Mouse (Mus musculus): ENCODE data around the gene Hist1h3a. TPM values are rescaled to one million over a fixed set of nuclear protein-coding genes. Genes with fewer than 3 reads are reported as not detected.
"Not testable (repeated sequence)": the region's sequence is repeated elsewhere in the genome, so short reads cannot be mapped to it uniquely, and the experiment has no call there.

Hist1h3a gene
- polyA plus RNA-seq, 1 experiment from 2014 or later = 2.6 TPM

- H3K27ac ChIP-seq (replicated peaks in 1 of 2; ENCODE audit: control insufficient read depth in 1 of 2, insufficient read depth in 1 of 2, low read depth in 2 of 2, low read length in 2 of 2) = no peak overlapping the region
- no peak overlapping the region for H3K9ac ChIP-seq (ENCODE audit: low read length)
- H3K4me1 ChIP-seq (ENCODE audit: control insufficient read depth in 2 of 2, insufficient read depth in 2 of 2, low read length in 2 of 2) = peaks cover 6 to 10% of the 10 kb centered on the region in 2 experiments; a peak in 3 of 4 replicates
- H3K36me3 ChIP-seq (ENCODE audit: control insufficient read depth, insufficient read depth, low read length) = no peaks in the 10 kb centered on the region
- 16% methylated on average over 21 of the region's 21 CpGs for WGBS
- peak; percentile 80; the same call in 1 of the 2 replicates for ATAC-seq (ENCODE audit: insufficient number of reproducible peaks, insufficient read depth, low FRiP score, low read depth)
- H3K4me3 ChIP-seq (ENCODE audit: control insufficient read depth in 1 of 2, insufficient read depth in 1 of 2, low read depth in 1 of 2, low read length in 2 of 2) = 0 out of 4 replicates have a peak overlapping the region, but pooled peaks of 1 of the 2 experiments have one; percentile 7
- no peaks in the 10 kb centered on the region for H3K9me3 ChIP-seq (ENCODE audit: control insufficient read depth, low read length)
- H3K27me3 ChIP-seq (ENCODE audit: control insufficient read depth, insufficient read depth, low read length) = no peaks in the 10 kb centered on the region
- peak overlapping the region; percentile 57 for H3K4me2 ChIP-seq (ENCODE audit: low read length)
Observed at GRCm38 (mm10) chr13:23772561-23773313, 10.6 kb upstream of the Hist1h3a start.

DNA sequence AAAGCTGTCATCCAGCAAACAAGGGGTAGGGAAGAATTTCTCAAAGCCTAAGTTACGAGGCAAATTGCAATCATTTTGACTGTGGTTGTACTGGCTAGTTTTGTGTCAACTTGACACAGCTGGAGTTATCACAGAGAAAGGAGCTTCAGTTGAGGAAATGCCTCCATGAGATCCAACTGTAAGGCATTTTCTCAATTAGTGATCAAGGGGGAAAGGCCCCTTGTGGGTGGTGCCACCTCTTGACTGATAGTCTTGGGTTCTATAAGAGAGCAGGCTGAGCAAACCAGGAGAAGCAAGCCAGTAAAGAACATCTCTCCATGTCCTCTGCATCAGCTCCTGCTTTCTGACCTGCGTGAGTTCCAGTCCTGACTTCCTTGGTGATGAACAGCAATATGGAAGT lies 7.4 kb upstream of the Hist1h3a start, which contains the start of gene Trim38:
TSS of gene Trim38 (plus strand) at position 301 of the 400 bp plus-strand sequence.
- H3K9ac ChIP-seq (ENCODE audit: low read length); H3K4me2 ChIP-seq (ENCODE audit: low read length); H3K27me3 ChIP-seq (ENCODE audit: control insufficient read depth, insufficient read depth, low read length); H3K9me3 ChIP-seq (ENCODE audit: control insufficient read depth, low read length); H3K36me3 ChIP-seq (ENCODE audit: control insufficient read depth, insufficient read depth, low read length); H3K4me3 ChIP-seq (ENCODE audit: control insufficient read depth in 1 of 2, insufficient read depth in 1 of 2, low read depth in 1 of 2, low read length in 2 of 2); ATAC-seq (ENCODE audit: insufficient number of reproducible peaks, insufficient read depth, low FRiP score, low read depth); H3K27ac ChIP-seq (replicated peaks in 1 of 2; ENCODE audit: control insufficient read depth in 1 of 2, insufficient read depth in 1 of 2, low read depth in 2 of 2, low read length in 2 of 2): not testable (repeated sequence)
- 91% methylated on average over 2 of the region's 2 CpGs for WGBS
- H3K4me1 ChIP-seq (ENCODE audit: control insufficient read depth in 2 of 2, insufficient read depth in 2 of 2, low read length in 2 of 2) = peaks cover 7 to 10% of the 10 kb centered on the region in 2 experiments; a peak in 3 of 4 replicates

DNA sequence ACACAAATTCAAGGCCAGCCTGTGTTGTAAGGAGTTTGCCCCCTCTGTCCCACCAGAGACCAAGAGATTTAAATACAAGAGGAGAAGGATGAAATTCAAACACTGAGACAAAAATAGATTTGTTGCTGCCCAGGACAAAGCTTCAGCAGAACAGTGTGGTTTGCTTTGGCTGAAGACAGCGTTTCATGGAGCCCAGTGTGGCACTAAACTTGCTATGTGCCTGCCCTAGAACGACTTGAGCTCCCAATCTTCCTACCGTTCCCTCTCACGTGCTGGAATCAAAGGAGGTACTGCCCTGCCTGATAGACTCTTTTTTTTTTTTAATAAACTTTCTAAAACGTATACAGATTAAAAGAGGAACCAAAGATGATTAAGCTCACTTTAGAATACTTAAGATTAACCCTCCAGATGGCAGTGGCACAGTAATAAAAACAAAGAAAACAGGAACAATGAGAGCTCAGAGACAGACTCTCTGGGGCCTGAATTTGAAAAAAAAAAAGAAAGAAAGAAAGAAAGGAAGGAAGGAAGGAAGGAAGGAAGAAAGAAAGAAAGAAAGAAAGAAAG lies 6.7 kb upstream of the Hist1h3a start:
- no peaks in the 10 kb centered on the region for H3K9me3 ChIP-seq (ENCODE audit: control insufficient read depth, low read length)
- WGBS = 43% methylated on average over 5 of the region's 5 CpGs
- ATAC-seq (ENCODE audit: insufficient number of reproducible peaks, insufficient read depth, low FRiP score, low read depth) = no peak
- no peak overlapping the region for H3K27ac ChIP-seq (replicated peaks in 1 of 2; ENCODE audit: control insufficient read depth in 1 of 2, insufficient read depth in 1 of 2, low read depth in 2 of 2, low read length in 2 of 2)
- H3K4me1 ChIP-seq (ENCODE audit: control insufficient read depth in 2 of 2, insufficient read depth in 2 of 2, low read length in 2 of 2) = peaks cover 14 to 16% of the 10 kb centered on the region in 2 experiments
- H3K27me3 ChIP-seq (ENCODE audit: control insufficient read depth, insufficient read depth, low read length) = no peaks in the 10 kb centered on the region
- no peak overlapping the region for H3K4me2 ChIP-seq (ENCODE audit: low read length)
- H3K36me3 ChIP-seq (ENCODE audit: control insufficient read depth, insufficient read depth, low read length) = no peaks in the 10 kb centered on the region
- H3K4me3 ChIP-seq (ENCODE audit: control insufficient read depth in 1 of 2, insufficient read depth in 1 of 2, low read depth in 1 of 2, low read length in 2 of 2) = no peak overlapping the region
- no peak overlapping the region for H3K9ac ChIP-seq (ENCODE audit: low read length)

DNA sequence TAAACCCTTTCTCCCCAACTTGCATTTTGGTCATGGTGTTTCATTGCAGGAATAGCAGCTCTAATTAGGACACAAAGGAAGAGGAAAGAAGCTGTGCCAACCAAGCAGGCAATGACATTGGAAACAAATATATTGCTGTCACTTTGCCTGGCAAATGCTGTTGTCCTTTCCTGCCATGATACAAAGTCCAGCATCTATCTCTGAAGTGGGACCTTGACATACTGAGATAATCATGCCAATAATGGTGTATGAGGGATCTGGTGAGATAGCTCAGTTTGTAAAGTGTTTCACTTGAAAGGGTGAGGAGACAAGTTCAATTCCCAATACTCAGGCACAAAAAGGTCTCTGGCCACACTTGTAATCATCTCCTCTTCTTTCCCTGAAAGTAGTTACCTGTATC lies 4.6 kb upstream of the Hist1h3a start:
- Histone ChIP-seq H3K27me3 (ENCODE audit: control insufficient read depth, insufficient read depth, low read length) (no peaks in the 10 kb centered on the region), H3K36me3 (ENCODE audit: control insufficient read depth, insufficient read depth, low read length) (no peaks in the 10 kb centered on the region), H3K4me1 (ENCODE audit: control insufficient read depth in 2 of 2, insufficient read depth in 2 of 2, low read length in 2 of 2) (peaks cover 11 to 20% of the 10 kb centered on the region in 2 experiments), H3K27ac (replicated peaks in 1 of 2; ENCODE audit: control insufficient read depth in 1 of 2, insufficient read depth in 1 of 2, low read depth in 2 of 2, low read length in 2 of 2) (no peak overlapping the region), H3K4me3 (ENCODE audit: control insufficient read depth in 1 of 2, insufficient read depth in 1 of 2, low read depth in 1 of 2, low read length in 2 of 2) (no peak overlapping the region), H3K9ac (ENCODE audit: low read length) (no peak overlapping the region), H3K4me2 (ENCODE audit: low read length) (no peak overlapping the region), H3K9me3 (ENCODE audit: control insufficient read depth, low read length) (no peaks in the 10 kb centered on the region)
- ATAC-seq (ENCODE audit: insufficient number of reproducible peaks, insufficient read depth, low FRiP score, low read depth) = no peak

GRCm38 (mm10) chr13:23765172-23765513 lies 3.0 kb upstream of the Hist1h3a start:
- Histone ChIP-seq H3K27me3 (ENCODE audit: control insufficient read depth, insufficient read depth, low read length) (no peaks in the 10 kb centered on the region), H3K9ac (ENCODE audit: low read length) (no peak overlapping the region), H3K36me3 (ENCODE audit: control insufficient read depth, insufficient read depth, low read length) (no peaks in the 10 kb centered on the region), H3K4me3 (ENCODE audit: control insufficient read depth in 1 of 2, insufficient read depth in 1 of 2, low read depth in 1 of 2, low read length in 2 of 2) (no peak overlapping the region), H3K4me1 (ENCODE audit: control insufficient read depth in 2 of 2, insufficient read depth in 2 of 2, low read length in 2 of 2) (peaks cover 11 to 27% of the 10 kb centered on the region in 2 experiments), H3K27ac (replicated peaks in 1 of 2; ENCODE audit: control insufficient read depth in 1 of 2, insufficient read depth in 1 of 2, low read depth in 2 of 2, low read length in 2 of 2) (no peak overlapping the region), H3K4me2 (ENCODE audit: low read length) (no peak overlapping the region), H3K9me3 (ENCODE audit: control insufficient read depth, low read length) (no peaks in the 10 kb centered on the region)
- WGBS = 71% methylated on average over 1 of the region's 1 CpGs
- ATAC-seq (ENCODE audit: insufficient number of reproducible peaks, insufficient read depth, low FRiP score, low read depth) = no peak

- Histone ChIP-seq H3K27ac (replicated peaks in 1 of 2; ENCODE audit: control insufficient read depth in 1 of 2, insufficient read depth in 1 of 2, low read depth in 2 of 2, low read length in 2 of 2) (peak overlapping the region; percentile 89 to 95), H3K27me3 (ENCODE audit: control insufficient read depth, insufficient read depth, low read length) (no peaks in the 10 kb centered on the region), H3K4me1 (ENCODE audit: control insufficient read depth in 2 of 2, insufficient read depth in 2 of 2, low read length in 2 of 2) (peaks cover 11 to 29% of the 10 kb centered on the region in 2 experiments), H3K4me3 (ENCODE audit: control insufficient read depth in 1 of 2, insufficient read depth in 1 of 2, low read depth in 1 of 2, low read length in 2 of 2) (peak overlapping the region; percentile 50 to 69), H3K9ac (ENCODE audit: low read length) (peak overlapping the region; percentile 77), H3K4me2 (ENCODE audit: low read length) (peak overlapping the region; percentile 90), H3K9me3 (ENCODE audit: control insufficient read depth, low read length) (no peaks in the 10 kb centered on the region), H3K36me3 (ENCODE audit: control insufficient read depth, insufficient read depth, low read length) (no peaks in the 10 kb centered on the region)
- WGBS = 44% methylated on average over 12 of the region's 12 CpGs
- no peak for ATAC-seq (ENCODE audit: insufficient number of reproducible peaks, insufficient read depth, low FRiP score, low read depth)
Observed at GRCm38 (mm10) chr13:23764324-23765171, 2.4 kb upstream of the Hist1h3a start.

DNA sequence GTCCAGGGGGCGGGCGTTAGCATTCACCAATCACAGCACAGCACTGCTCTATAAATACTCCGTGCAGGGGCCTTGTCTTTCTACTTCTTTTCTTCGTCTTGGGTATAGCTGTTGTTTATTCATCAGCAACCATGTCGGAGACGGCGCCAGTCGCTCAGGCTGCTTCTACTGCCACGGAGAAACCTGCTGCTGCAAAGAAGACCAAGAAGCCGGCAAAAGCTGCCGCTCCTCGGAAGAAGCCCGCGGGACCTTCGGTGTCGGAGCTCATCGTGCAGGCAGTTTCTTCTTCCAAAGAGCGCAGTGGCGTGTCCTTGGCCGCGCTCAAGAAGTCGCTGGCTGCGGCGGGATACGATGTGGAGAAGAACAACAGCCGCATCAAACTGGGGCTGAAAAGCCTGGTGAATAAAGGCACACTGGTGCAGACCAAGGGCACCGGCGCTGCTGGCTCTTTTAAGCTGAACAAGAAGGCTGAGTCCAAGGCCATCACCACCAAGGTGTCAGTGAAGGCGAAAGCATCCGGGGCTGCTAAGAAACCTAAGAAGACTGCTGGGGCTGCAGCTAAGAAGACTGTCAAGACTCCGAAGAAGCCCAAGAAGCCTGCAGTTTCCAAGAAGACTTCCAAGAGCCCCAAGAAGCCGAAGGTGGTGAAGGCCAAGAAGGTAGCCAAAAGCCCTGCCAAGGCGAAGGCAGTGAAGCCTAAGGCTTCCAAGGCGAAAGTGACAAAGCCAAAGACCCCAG lies 1.6 kb upstream of the Hist1h3a start, which contains the start of gene Hist1h1a:
TSS of gene Hist1h1a (plus strand) at position 81 of the 738 bp plus-strand sequence.
- no peaks in the 10 kb centered on the region for H3K36me3 ChIP-seq (ENCODE audit: control insufficient read depth, insufficient read depth, low read length)
- peak within 1 kb of the TSS; percentile 89 to 95 for H3K27ac ChIP-seq (replicated peaks in 1 of 2; ENCODE audit: control insufficient read depth in 1 of 2, insufficient read depth in 1 of 2, low read depth in 2 of 2, low read length in 2 of 2)
- H3K4me3 ChIP-seq (ENCODE audit: control insufficient read depth in 1 of 2, insufficient read depth in 1 of 2, low read depth in 1 of 2, low read length in 2 of 2) = peak within 1 kb of the TSS; percentile 50 to 69
- H3K4me1 ChIP-seq (ENCODE audit: control insufficient read depth in 2 of 2, insufficient read depth in 2 of 2, low read length in 2 of 2) = peaks cover 10 to 27% of the 10 kb centered on the region in 2 experiments
- no peaks in the 10 kb centered on the region for H3K9me3 ChIP-seq (ENCODE audit: control insufficient read depth, low read length)
- peak within 1 kb of the TSS; percentile 90 for H3K4me2 ChIP-seq (ENCODE audit: low read length)
- H3K9ac ChIP-seq (ENCODE audit: low read length) = peak within 1 kb of the TSS; percentile 77
- WGBS = 3% methylated on average over 34 of the region's 34 CpGs
- no peaks in the 10 kb centered on the region for H3K27me3 ChIP-seq (ENCODE audit: control insufficient read depth, insufficient read depth, low read length)
- peak; percentile 57 for ATAC-seq (ENCODE audit: insufficient number of reproducible peaks, insufficient read depth, low FRiP score, low read depth)
